Mouse (Mus musculus): ENCODE measurements around the gene Nid2.
A peak's percentile ranks its signal among the peaks of the same experiment; 100 is the strongest.

Nid2 gene

DNA sequence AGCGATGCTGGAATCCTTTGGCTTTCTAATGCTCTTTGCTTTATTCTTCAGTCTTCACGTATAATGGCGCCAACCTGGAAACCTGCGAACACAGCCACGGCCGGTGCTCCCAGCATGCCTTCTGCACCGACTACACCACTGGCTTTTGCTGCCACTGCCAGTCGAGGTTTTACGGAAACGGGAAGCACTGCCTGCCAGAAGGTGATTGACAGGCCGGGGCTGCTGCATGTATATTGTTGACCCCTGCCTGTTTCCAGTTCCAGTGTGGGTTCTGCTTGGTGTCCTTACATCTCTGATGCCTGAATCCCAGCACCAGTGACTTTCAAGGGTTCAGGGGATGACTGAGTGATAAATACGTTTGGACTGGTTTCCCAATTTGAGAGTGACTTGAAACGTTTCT is 26.9 kb downstream of the Nid2 start:
- DNase-seq (ENCODE audit: low read depth, low spot score), result no peak

DNA sequence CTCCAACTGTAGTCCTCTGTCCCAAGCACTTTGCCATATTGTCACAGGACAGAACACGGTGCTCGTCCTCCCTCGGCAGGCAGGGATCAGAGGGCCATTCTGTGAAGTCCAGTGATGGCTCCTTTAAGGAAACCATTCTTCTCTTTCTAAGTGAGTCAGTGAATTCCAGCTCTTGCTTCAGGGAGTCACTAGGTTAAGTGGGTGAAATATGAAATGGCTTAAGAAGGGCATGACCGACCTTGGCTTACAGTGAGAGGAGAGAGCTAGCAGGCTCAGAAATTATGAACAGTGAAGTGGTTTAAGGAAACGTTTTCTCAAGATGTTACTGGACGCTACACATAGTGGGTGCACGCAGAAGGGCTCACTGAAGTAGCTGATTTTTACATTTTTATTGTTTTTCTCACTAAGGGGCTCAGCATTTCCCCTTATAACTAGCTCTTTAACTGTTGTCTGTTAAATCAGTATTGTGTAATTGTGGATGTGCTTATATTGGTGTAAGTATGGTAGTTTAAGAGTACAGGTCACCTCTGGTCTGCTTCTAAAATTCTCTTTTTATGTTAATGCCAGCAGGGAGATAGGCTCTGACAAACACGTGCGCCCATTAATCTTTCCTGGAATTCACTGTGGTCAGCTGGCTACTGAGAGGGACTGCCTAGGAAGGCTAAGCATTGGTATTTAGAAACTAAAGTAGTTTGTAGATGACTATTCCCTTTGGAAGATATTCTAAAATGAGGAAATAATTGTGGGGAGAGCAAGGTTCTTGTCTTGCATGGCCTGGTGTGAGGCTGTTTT is 34.9 kb downstream of the Nid2 start:
- no peak for DNase-seq (ENCODE audit: low read depth, low spot score)

DNA sequence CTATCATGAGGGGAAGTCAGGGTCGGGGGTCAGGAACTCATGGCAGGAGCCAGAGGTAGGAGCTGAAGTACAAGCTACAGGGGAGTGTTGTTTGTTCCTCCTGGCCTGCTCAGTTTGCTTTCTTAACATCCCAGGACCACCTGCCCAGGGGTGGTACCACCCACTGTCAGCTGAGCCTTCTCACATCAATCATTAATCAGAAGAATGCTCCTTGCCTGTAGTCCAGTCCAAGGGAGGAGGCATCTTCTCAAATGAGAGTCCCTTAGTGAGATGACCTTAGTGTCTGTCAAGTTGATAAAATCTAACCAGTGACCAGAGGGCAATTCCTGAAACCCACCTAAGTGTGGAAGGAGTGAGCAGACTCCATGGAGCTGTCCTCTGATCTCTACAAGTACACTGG is 37.4 kb downstream of the Nid2 start:
- DNase-seq (ENCODE audit: low read depth, low spot score), result no peak

DNA sequence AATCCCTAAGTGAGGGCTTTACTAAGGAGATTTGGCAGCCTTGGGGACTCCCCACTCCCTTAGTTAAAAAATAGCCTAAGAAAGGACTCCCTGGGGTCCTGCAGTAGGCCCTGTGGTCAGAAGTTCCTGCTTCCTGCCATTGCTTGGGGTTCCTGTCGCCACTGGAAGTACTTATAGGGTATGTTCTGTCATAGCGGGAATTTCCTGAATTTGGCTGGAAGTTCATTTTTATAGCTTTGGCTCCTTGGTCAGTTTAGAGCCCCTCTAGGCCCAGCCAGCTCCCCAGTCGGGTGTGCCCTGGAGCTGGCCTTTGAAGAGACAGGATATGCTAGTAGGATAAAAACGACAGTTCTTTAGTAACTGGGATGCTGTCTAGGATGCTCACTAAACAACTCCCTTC is 43.8 kb downstream of the Nid2 start:
- no peak for DNase-seq (ENCODE audit: low read depth, low spot score)

DNA sequence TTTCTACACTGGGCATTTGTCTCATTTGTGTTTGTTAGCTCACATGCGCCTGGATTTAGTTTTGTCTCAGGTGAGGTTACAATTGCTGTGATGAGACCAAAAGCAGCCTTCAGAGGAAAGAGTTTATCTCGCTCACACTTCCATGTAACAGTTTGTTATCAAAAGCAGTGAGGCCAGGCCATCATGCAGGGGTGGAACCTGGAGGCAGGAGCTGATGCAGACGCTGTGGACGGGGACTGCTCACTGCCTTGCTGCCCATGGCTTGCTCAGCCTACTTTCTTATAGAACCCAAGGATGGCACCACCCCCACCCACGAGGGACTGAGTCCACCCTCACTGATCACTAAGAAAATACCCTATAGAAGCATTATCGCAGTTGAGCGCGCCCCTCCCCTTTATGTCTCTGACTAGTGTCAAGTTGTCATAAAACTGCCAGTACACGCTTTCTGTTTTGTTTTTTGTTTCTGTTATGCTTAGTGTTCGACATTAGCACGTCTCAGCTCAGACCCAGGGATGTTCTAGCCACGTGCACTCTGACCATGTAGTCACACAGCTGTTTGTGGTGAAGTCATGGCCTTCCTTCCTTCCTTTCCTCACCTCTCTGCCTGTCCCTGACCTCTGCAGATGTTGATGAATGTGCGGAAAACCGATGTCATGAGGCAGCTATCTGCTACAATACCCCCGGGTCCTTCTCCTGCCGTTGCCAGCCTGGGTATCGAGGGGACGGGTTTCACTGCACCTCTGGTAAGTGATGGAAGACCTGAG is 45.7 kb downstream of the Nid2 start:
- no peak for DNase-seq (ENCODE audit: low read depth, low spot score)

DNA sequence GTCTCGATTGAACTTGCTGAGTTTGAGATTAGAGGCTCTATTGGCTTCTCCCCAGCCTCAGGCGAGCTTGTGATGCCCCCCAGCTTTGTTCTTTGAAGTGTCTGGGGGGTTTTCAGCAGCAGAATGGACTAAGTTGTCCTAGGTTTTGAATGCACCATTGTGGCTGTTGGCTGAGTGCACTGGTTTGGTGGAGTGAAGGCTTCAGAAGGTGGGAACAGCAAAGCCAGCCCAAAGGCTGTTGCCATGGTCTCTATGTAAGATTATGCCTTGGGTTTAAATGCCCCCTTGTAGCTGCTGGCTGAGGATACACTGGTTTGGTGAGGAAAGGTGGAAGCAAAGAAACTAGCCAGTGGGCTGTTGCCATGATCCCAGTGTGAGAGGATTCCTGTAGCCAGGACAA is 49.4 kb downstream of the Nid2 start:
- DNase-seq (ENCODE audit: low read depth, low spot score), result no peak

DNA sequence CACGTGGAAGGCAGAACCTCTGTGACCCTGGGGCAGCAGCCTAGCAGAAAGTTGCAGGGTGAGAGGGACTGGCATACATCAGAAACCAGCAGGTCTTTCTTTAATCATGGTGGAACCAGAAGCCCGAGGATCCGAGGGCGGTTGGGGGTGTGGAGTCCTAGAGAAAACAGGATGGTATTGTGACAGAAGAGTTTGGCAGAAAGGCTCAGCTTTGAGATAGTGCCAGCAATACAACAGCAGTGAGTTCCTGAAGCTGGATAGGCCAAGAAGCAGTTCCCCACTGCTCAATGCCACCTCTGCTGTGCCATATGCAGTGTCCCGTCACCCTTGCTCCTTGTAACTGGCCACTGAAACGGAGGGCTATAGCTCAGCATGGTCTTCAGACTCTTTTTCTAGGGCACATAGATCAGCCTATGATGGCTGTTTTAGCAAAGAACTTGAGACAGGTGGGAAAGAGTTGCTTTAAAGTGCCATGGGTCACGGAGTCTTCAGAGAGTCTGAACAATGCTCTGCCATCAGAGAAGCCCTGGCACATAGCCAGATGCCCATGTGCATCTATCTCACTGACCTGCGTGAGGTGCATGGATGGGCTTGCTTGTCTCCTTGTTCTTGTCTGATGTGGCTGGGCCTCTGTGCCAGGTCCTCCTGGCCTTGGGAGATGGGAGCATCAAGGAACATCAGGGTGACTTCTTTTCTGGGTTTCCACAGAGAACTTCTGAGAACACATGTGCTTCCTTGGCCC is 50.6 kb downstream of the Nid2 start:
- DNase-seq (ENCODE audit: low read depth, low spot score), result no peak

DNA sequence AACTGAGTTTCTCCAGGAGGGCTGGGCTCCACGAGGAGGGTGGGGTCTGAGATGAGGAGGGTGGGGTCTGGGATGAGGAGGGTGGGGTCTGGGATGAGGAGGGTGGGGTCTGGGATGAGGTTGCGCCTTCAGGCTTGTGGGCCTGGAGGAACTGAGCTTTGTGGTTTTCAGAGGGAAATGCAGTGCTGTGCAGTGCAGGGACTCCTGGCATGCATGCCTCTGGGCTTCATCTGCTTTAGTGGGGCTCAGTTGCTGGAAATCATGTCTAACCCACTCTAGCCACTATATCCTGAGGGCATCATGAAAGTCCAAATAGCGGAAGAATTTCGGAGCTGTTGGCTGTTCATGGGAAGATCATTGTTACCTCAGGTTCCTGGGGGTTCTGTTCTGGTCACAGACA is 52.2 kb downstream of the Nid2 start:
- no peak for DNase-seq (ENCODE audit: low read depth, low spot score)

DNA sequence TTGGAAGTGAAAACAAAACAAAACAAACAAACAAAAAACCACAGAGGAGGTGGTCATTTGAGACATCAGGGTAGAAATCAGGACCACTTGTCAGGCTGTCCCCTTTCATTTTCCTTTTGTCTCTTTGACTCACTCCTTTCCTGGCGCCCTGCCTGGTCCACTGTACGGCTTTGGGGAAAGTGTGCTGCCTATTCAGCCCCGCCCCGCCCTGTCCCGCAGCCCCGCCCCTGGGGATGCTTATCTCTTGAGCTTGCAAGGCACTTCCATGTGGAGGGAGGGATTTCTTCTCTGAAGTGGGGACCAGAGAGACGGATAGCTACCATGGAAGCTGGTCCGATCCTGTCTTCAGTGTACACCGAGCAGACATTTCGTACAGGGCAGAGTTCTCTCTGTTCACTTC is 52.6 kb downstream of the Nid2 start:
- no peak for DNase-seq (ENCODE audit: low read depth, low spot score)

DNA sequence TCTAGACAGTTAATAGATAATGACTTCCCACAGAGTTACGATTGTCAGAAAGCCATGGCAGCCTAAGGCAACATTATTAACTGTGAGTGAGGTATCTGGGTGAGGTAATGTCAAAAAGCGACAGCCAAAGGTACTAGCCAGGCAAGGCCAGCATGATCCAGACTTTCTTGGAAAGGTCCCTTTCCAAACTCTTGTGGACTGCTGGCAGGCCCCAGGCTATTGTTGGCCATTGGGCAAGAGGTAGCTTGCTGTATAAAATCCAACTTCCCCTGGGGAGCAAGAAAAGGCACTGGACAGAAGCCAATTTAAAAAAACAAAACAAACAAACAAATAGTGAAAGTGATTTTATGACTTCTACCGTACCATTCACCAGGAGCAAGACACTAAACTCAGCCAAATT is 56.3 kb downstream of the Nid2 start:
- DNase-seq (ENCODE audit: low read depth, low spot score), result no peak

DNA sequence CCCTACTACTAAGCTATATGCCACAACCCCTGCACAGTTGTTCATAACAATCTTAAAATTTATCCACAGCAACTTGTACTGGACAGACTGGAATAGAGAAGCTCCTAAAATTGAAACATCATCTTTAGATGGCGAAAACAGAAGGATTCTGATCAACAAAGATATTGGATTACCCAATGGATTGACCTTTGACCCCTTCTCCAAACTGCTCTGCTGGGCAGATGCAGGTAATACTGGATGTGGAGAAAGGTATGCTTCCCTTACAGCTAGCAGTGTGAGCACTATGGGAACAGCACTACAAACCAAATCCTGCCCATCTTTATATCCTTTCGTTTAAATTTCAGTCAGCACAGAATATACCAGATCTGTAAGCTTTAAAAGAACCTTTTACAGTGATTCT is 56.8 kb downstream of the Nid2 start:
- no peak for DNase-seq (ENCODE audit: low read depth, low spot score)

DNA sequence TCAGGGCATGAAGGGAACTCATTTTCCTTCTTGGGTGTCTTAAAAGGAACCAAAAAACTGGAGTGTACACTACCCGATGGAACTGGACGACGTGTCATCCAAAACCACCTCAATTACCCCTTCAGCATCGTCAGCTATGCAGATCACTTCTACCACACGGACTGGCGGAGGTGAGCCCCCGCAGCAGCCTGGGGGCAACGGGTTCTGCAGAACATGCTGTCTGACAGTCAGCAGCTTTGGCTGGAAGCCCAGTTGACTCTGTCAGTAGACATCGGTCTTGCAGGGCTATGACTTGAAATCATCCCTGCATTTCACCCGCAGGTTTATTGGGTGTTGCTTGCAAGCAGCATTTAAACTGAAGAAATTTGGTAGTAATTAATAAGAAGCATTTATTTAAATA is 58.9 kb downstream of the Nid2 start:
- DNase-seq (ENCODE audit: low read depth, low spot score), result no peak

DNA sequence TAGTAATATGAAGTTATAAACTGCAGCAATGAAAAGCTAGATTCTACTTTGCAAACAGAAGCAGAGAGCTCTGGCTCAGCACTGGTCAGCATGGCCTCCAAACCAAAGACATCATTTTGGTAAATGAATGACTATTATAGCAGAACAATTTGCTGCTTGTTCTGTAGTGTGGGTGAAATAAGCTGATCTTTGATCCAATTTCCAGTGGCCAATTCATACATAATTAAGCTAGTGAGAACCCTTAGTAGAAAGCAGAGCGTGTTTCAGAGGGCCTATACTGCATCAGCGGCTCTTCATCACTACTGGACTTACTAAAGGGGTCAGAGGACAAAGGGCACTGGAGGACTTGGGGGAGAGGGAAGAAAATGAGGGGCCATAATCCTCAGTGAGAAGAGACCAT is 62.0 kb downstream of the Nid2 start:
- DNase-seq (ENCODE audit: low read depth, low spot score), result no peak

DNA sequence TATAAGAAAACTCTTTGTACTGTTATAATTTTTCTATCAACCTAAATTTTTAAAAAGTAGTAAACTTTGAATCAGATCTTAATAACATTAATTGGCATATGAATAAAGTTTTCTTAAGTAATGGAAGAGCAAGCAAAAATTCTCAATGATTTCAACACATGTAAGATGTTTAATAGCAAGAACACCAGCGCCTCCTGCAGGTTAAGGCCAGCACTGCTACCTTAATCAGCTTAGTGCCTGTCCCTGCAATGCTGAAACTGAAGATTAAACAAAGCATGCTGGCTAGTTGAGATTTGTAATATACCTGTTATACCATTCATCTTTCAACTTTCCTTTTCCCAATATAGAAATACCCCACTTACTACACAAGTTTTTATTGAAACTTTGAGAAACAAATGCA is 66.9 kb downstream of the Nid2 start:
- peak; percentile 78 for DNase-seq (ENCODE audit: low read depth, low spot score)

DNA sequence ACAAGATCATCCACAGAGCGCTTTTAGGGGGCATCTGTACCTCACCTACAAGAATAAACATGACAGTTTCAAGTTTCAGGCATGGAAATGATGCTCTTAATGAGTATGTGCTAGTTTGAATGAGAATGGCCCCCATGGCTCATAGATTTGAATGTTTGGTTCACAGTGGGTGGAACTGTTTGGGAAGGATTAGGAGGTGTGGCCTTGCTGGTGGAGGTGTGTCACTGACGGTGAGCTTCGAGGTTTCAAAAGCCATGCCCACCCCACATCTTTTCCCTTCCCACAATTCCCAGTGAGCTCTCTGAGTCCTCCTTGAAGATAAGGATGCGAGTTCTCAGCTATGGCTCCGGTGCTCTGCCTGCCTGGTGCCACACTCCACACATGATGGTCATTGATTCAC is 70.6 kb downstream of the Nid2 start:
- no peak for DNase-seq (ENCODE audit: low read depth, low spot score)

DNA sequence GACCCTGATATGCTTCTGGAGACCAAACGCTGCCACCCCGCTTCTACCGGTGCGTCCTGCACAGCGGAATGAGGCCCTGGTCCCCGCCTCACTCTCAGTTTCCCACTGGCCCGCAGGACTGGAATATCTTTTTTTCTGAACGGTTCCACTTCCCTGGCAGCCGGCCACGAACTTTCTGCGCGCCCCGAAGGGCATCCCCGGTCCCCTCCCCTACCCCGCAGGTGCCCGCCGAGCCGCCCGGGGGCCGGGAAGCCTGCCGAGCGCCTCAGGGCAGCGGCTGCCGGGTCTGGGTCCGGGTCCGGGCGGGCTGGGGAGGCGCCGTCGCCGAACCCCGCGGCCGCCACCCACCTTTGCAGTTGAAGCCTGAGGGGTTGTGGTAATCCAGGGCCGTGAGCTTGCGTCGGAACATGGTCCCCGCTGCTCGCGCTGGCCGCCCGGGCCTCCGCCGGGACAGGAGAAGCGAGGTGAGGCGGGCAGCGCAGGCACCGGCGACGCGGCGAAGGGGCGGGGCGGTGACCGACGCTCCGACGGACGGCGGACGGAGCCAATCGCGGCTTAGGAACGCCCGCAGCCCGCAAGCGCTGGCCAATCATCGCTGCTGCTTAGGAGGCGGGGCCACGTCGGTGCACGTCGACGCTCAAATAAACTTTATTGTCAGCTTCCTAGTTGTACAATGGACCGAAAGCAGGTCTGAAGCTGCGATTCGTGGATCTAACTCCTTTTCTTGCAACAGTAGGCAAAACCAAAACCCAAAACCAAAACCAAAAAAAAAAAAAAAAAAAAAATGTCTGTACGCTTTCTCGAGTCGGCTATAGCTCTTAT is 72.5 kb downstream of the Nid2 start, which contains the start of gene Rtraf:
Gene Rtraf, minus strand, starts transcription at position 504 of the 822 bp plus-strand sequence.
- DNase-seq (ENCODE audit: low read depth, low spot score), result peak; percentile 96

DNA sequence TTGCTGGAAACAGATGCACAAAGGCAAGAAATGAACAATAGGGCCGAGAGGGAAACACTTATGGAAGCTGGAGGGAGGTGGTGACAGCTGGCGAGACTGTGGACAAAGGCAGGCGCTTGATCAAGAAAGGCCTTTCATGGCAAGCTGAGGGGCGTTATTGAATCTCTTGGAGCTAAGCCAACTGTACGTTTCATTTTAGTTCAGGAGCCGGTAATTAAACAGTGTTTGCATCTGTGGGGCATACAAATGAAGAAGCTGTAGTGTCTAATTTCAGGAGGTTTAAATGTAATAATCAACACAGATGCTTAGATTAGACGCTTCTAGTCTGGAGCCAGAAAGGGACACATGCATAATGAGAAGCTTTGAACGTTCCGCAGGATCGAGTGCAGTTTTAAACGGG is 74.4 kb downstream of the Nid2 start:
- peak; percentile 27 for DNase-seq (ENCODE audit: low read depth, low spot score)

DNA sequence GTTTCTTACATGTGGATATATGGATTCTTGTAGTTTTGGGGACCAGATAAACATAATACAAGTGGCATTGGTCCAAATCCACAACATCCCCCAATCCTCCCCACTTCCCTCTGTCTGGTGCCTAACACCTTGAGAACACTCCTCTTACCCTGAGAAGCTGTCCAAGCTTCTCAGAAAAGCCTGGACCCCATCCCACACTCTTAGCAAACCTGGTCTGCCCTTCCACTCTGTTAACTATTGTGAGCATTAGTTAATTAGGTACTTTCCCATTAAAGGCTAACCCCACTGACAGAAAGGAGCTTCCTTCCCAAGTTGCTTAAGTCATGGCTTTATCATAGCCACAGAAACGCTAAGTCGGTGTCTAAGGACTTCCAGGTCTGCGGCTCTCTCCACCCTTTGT is 85.2 kb downstream of the Nid2 start:
- DNase-seq (ENCODE audit: low read depth, low spot score), result no peak

DNA sequence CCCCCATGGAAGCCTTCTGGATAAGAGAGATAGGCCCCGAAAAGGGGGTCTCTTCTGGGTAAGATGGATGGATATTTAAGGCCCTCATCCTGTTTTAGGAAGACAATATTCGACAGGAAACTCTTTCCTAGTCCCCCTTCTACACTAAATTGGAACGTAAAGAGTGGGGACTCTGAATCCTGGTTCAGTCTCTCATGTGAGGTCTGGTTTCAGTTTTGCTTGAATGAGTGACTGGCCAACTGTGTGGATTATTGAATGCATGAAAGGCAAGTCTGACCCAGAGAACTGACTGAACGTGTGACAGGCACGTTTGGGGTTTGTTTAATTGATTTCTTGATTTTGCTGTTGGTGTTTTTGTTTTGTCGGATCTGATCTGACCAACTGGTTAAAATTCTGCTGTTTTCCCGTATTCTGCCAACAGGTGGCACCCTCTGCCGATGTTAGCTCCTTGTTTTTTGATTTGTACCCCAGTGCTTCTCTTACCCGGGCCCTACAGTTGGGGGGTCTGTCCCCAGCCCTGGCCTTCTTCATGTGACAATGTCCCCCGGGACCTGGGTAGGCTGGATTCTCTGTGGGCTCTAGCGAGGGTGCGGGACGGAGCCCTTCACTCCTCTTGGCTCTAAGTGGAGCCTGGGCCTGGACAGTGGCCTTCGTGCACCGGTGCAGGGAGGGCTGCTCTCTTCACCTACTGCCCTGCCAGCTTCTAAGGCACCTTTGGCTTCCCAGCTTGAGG is 88.7 kb downstream of the Nid2 start:
- DNase-seq (ENCODE audit: low read depth, low spot score), result peak; percentile 66

DNA sequence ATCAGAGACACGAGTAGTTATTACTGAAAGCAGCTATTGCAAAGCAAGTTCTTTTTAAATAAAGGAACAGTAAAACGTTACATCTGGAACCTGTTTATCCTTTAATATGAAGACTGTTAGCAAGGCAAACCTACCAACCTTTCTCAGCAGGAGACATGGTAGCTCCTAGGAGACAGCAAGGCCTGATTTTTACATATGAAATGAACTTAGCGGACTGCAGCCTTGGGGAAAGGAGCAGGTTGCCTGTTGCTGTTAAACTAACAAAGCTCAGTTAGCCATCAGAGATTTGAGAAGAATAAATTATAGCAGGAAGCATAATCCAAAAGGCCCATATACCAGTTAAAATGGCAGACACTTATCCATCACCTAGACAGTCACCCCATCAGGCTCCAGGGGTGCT is 102.4 kb downstream of the Nid2 start:
- DNase-seq (ENCODE audit: low read depth, low spot score), result no peak

DNA sequence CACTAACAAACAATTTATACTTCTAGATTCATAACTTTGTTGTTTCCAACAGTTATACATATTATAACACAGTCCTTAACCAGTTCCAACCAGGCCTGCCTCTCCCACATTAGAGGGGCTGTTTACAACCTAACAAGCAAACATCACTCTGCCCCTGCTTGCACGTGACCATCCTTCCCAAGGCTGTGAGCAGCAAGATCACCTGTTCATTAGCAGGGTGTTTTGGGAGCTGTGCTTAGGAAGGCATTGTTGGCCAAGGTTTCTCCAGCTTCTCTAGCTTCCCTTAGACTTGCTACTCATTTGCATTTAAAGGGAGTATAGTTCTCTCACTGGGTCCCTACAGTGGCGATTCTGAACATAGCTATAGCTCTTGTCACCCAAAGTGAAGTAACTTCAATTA is 107.2 kb downstream of the Nid2 start:
- DNase-seq (ENCODE audit: low read depth, low spot score), result no peak
